Mouse (Mus musculus) liver, adult 2 months (tissue): Measurements from ENCODE around the gene Prss27. TPM values are rescaled to one million over a fixed set of nuclear protein-coding genes. Genes with fewer than 3 reads are reported as not detected.

Experiments
- DNase-seq: peaks from one replicate; pipeline ENCODE4 v3.0.0-alpha.2; 2011; ENCODE audit warnings: low read depth, low spot score; ENCODE audit errors: extremely low read depth
- H3K27ac ChIP-seq: fragments of 200-500 bp; replicated peaks from 2 replicates; pipeline ENCODE4 v1.5.1; 2012; ENCODE audit warnings: low read depth, mild to moderate bottlenecking, control low read depth, inconsistent platforms, low read length; ENCODE audit not compliant: insufficient read depth
- H3K27me3 ChIP-seq: fragments of 200-500 bp; 2 replicates; pipeline ENCODE4 v1.6.1; 2012; ENCODE audit warnings: mild to moderate bottlenecking, moderate library complexity, low read length, inconsistent platforms; ENCODE audit not compliant: control insufficient read depth, insufficient read depth
- H3K36me3 ChIP-seq: fragments of 200-500 bp; 2 replicates; pipeline ENCODE4 v1.6.1; 2012; ENCODE audit warnings: low read length, inconsistent platforms; ENCODE audit not compliant: control insufficient read depth, insufficient read depth
- H3K4me1 ChIP-seq: fragments of 200-500 bp; 2 replicates; pipeline ENCODE4 v1.6.1; 2011; ENCODE audit warnings: low read length; ENCODE audit not compliant: control insufficient read depth, insufficient read depth
- H3K4me3 ChIP-seq: fragments of 200-500 bp; 2 replicates; pipeline ENCODE4 v1.5.1; 2011; ENCODE audit warnings: low read depth, mild to moderate bottlenecking, control low read depth, low read length, moderate library complexity; ENCODE audit not compliant: insufficient read depth
- H3K79me2 ChIP-seq: fragments of 200-500 bp; 2 replicates; pipeline ENCODE4 v1.6.1; 2012; ENCODE audit warnings: inconsistent platforms, mild to moderate bottlenecking, low read length, moderate library complexity; ENCODE audit not compliant: control insufficient read depth, insufficient read depth
- H3K9ac ChIP-seq: fragments of 200-500 bp; 2 replicates; pipeline ENCODE4 v1.6.1; 2012; ENCODE audit warnings: low read depth, mild to moderate bottlenecking, control low read depth, inconsistent platforms, low read length
- CTCF ChIP-seq: fragments of 200-500 bp; IDR thresholded peaks from 2 replicates; pipeline ENCODE4 v1.5.1; 2011; ENCODE audit warnings: low read depth, low read length, control low read depth
- POLR2A ChIP-seq: fragments of 200-500 bp; IDR thresholded peaks from 2 replicates; pipeline ENCODE4 v1.6.1; 2011; ENCODE audit warnings: low read length, control low read depth; ENCODE audit not compliant: insufficient read depth; ENCODE audit errors: extremely low read depth
- WGBS: fragments of 180-500 bp; shearing (Covaris S2); methylation state at CpG from one replicate; pipeline ENCODE4 v1.1.7; 2018; 5-methylcytosine and 5-hydroxymethylcytosine counted together
- polyA plus RNA-seq: library from polyadenylated mRNA; depleted of rRNA; stranded (reverse); fragments of >200 nt; gene quantifications from 2 replicates; pipeline ENCODE4 v1.2.3, GENCODE M21; 2012
- total RNA-seq: library from RNA; depleted of rRNA; stranded (reverse); fragments of >200 nt; gene quantifications from 2 replicates; pipeline ENCODE4 v1.2.3, GENCODE M21; 2014

The Prss27 gene
- total and polyA plus RNA-seq, 2 experiments = not detected

- no peaks in the 10 kb centered on the region for H3K4me1 ChIP-seq
- DNase-seq = peak; percentile 96
Measured at GRCm38 (mm10) chr17:24007391-24007790, 30.6 kb upstream of the Prss27 start.

DNA sequence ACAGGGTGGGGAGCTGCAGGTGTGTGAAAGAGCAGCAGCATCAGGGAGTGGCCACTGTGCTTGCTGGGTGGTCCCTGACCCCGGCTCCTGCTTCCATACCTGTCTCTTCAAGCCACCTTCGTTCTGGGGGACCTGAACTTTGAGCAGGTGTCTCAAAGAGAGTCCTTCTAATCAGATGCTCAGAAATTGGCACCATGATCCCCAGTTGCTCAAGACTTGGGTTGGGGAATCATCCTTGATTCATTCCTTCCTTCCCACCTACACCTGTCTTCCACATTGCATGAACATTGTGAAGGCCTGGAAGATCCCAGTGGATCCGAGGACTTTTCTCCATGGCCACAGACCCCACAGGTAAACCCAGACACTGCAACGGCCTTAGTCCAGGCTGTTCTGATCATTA lies 29.8 kb upstream of the Prss27 start:
- H3K4me3 ChIP-seq = no peak overlapping the region
- 82% methylated on average over 4 of the region's 4 CpGs for WGBS
- DNase-seq = no peak
- no peaks in the 10 kb centered on the region for H3K27me3 ChIP-seq
- no peaks in the 10 kb centered on the region for H3K36me3 ChIP-seq
- no peaks in the 10 kb centered on the region for H3K79me2 ChIP-seq
- TF ChIP-seq CTCF = no peak
- no peak for TF ChIP-seq POLR2A
- H3K27ac ChIP-seq = no peak overlapping the region
- H3K9ac ChIP-seq = no peak overlapping the region
- no peaks in the 10 kb centered on the region for H3K4me1 ChIP-seq

More at GRCm38 (mm10) chr17:24007391-24007790, 30.6 kb upstream of the Prss27 start:
- Histone ChIP-seq H3K79me2 (no peaks in the 10 kb centered on the region), H3K4me3 (no peak overlapping the region), H3K36me3 (no peaks in the 10 kb centered on the region), H3K27ac (no peak overlapping the region), H3K27me3 (no peaks in the 10 kb centered on the region), H3K9ac (no peak overlapping the region)
- WGBS = 14% methylated on average over 1 of the region's 1 CpGs
- TF ChIP-seq CTCF (peak; percentile 17; the same call in 1 of the 2 replicates), POLR2A (no peak)

- H3K9ac ChIP-seq = no peak overlapping the region
- H3K79me2 ChIP-seq = no peaks in the 10 kb centered on the region
- no peak for DNase-seq
Measured at GRCm38 (mm10) chr17:24009617-24010016, 28.3 kb upstream of the Prss27 start.

DNA sequence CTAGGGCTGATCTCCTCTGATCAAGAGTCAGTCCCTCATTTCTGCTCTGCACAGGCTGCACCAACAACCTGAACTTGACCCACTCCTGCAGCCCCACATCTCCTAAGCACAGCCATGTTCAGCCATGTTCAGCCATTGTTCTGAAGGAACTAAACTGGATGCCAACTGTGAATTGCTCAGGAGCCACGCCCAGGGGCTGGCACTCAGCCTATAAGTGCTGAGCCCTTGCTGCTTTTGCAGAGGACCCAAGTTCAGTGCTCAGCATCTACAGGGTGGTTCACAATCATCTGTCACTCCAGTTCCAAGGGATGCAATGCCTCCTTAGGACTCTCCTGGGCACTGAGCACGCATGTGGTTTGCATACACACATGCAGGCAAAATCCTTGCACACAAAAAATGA lies 25.0 kb upstream of the Prss27 start:
- Histone ChIP-seq H3K9ac (no peak overlapping the region), H3K4me1 (no peaks in the 10 kb centered on the region), H3K79me2 (no peaks in the 10 kb centered on the region), H3K4me3 (no peak overlapping the region), H3K27ac (no peak overlapping the region), H3K36me3 (no peaks in the 10 kb centered on the region), H3K27me3 (no peaks in the 10 kb centered on the region)
- 87% methylated on average over 2 of the region's 2 CpGs for WGBS
- DNase-seq = no peak
- no peak for TF ChIP-seq POLR2A
- no peak for TF ChIP-seq CTCF

More at GRCm38 (mm10) chr17:24009617-24010016, 28.3 kb upstream of the Prss27 start:
- Histone ChIP-seq H3K4me3 (no peak overlapping the region), H3K4me1 (no peaks in the 10 kb centered on the region), H3K36me3 (no peaks in the 10 kb centered on the region), H3K27ac (no peak overlapping the region), H3K27me3 (no peaks in the 10 kb centered on the region)
- WGBS = 74% methylated on average over 5 of the region's 5 CpGs
- TF ChIP-seq POLR2A (no peak), CTCF (no peak)

DNA sequence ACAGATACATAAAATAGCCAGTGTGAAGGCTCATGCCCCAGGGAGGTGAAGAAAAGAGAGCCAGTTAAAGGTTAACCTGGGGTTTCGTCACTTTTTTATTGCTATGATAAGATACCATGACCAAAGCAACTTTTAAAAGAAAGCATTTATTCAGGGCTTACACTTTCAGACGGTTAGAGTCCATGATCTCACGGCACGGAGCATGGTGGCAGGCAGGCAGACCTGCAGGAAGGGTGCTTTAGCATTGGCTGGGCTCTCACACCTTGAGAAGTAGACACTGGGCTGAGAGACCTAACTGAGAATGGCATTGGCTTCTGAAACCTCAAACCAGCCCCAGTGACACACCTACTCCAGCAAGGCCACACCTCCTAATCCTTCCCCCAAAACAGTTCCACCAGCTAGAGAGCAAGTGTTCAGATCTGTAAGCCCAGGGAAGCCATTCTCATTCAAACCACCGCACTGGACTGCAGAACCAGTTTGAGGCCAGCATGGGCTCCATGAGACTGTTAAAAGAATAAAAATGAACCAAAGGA lies 23.4 kb upstream of the Prss27 start:
- 71% methylated on average over 5 of the region's 5 CpGs for WGBS

GRCm38 (mm10) chr17:24015727-24016126 lies 22.2 kb upstream of the Prss27 start:
- TF ChIP-seq CTCF (peak; percentile 82), POLR2A (no peak)
- 28% methylated on average over 14 of the region's 14 CpGs for WGBS
- peak; percentile 19 for DNase-seq
- no peaks in the 10 kb centered on the region for H3K4me1 ChIP-seq
- H3K9ac ChIP-seq = no peak overlapping the region
- no peaks in the 10 kb centered on the region for H3K79me2 ChIP-seq
- no peaks in the 10 kb centered on the region for H3K36me3 ChIP-seq
- H3K27ac ChIP-seq = no peak overlapping the region
- H3K27me3 ChIP-seq = no peaks in the 10 kb centered on the region
- no peak overlapping the region for H3K4me3 ChIP-seq

More for the DNA sequence above, 23.4 kb upstream of the Prss27 start:
- Histone ChIP-seq H3K36me3 (no peaks in the 10 kb centered on the region), H3K9ac (no peak overlapping the region), H3K79me2 (no peaks in the 10 kb centered on the region), H3K4me3 (no peak overlapping the region), H3K27me3 (no peaks in the 10 kb centered on the region), H3K27ac (no peak overlapping the region), H3K4me1 (no peaks in the 10 kb centered on the region)
- DNase-seq = peak; percentile 50
- TF ChIP-seq POLR2A = no peak
- no peak for TF ChIP-seq CTCF
